ENCODE assay signal across 8 mouse cellular contexts in the genomic region with DNA sequence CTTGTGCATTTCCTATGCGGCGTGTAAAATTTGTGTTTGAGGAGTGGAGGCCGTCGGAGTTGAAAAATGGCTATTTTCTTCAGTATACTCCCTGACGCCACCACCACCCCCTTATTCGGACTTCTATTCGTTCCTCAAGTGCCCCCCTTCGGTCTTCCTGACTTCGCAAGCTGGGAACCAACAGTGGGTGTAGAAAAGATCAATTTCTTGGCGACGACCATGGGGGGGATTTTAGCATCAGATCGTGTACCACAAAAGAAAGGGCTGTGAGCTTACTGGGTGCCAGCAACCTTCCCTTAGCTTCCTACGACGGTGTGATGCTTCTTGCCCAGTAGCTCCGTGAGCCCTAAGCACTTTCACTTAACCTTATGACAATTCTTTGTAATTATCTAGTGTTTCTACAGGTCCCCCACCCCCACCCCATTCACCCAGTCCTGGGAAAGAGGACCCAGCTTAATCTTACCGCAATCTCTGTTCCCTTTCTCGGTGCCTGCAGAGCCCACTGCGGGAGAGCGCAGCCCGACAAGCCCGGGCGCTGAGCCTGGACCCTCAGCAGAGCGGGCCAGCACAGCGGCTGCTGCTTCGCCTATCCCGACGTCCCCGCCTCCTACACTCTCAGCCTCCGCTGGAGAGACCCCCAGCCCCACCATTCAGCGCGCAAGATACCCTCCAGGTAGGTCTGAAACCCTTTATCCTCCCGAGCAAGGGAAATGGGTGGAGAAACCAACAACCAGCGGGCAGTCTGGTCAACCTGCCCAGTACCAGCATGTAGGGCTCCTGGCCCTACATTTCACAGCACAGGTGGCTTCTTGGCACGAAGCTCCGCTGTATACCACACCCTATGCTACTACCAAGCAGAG. TPM values are rescaled to one million over a fixed set of nuclear protein-coding genes. Genes with fewer than 3 reads are reported as not detected.
DNase-seq lines count a peak whose midpoint lies in the region; ATAC-seq and TF ChIP-seq lines count a peak whose summit lies in the region.

No protein-coding gene starts in this region.

- ATAC-seq in hindbrain, embryonic 13.5 days (ENCODE audit: low FRiP score), result no peak

- H3K9ac ChIP-seq in hindbrain, embryonic 13.5 days, result peak overlapping the region; percentile 59

- H3K4me2 ChIP-seq in hindbrain, embryonic 13.5 days, result peak overlapping the region; percentile 96

- H3K36me3 ChIP-seq in hindbrain, embryonic 13.5 days, result no peaks in the 10 kb centered on the region

- TF ChIP-seq CTCF in layer of hippocampus, adult 2 months (conservative IDR thresholded peaks at IDR 0.05), result no peak

- H3K27ac ChIP-seq in layer of hippocampus, adult 2 months, result peak overlapping the region; percentile 100
- no peak overlapping the region for H3K27ac ChIP-seq in hindbrain, embryonic 13.5 days

- peak overlapping the region; percentile 88 for H3K4me3 ChIP-seq in layer of hippocampus, adult 2 months
- H3K4me3 ChIP-seq in hindbrain, embryonic 13.5 days, result peak overlapping the region; percentile 71

- 1% methylated on average over 35 of the region's 35 CpGs for WGBS in hindbrain, embryonic 13.5 days

- DNase-seq in layer of hippocampus, adult 2 months (ENCODE audit: low spot score in 2 of 2), result no peak
- DNase-seq in layer of hippocampus, postnatal 36 days, result no peak
- DNase-seq in cerebellum, postnatal 25 days, result peak; percentile 70 to 73
- peak; percentile 67 for DNase-seq in neural tube, embryonic 10.5 days (ENCODE audit: extremely low spot score, low spot score)
- no peak for DNase-seq in urinary bladder, postnatal 10 days (ENCODE audit: low spot score)
- no peak for DNase-seq in urinary bladder, postnatal 14 days (ENCODE audit: low spot score)
- no peak for DNase-seq in ovary, postnatal 10 days (ENCODE audit: low spot score)

- H3K27me3 ChIP-seq in hindbrain, embryonic 13.5 days, result peaks cover 76% of the 10 kb centered on the region

- H3K9me3 ChIP-seq in hindbrain, embryonic 13.5 days, result no peaks in the 10 kb centered on the region

- peaks cover 58% of the 10 kb centered on the region for H3K4me1 ChIP-seq in hindbrain, embryonic 13.5 days (replicated peaks)

RNA-seq across cellular contexts. Expression of gene Nr4a3, which starts 3.7 kb away (rescaled TPM):
- 10 to 100 TPM; 63.5 to 68.7 TPM for total RNA-seq in layer of hippocampus, adult 2 months (2021)
- total RNA-seq in layer of hippocampus, postnatal 36 days (2021), result 10 to 100 TPM; 61.9 to 74.0 TPM
- 1.8 and 2.4 TPM in 2 replicates for polyA plus RNA-seq in hindbrain, embryonic 13.5 days (2015; fragmentation: Nextera tagmentation; extraction: Ambion mirVana)

Comparison
In these comparisons a context has a peak if more than half of its experiments do, and no peak if none do; other contexts are left out.
1. DNase-seq: peak in cerebellum, postnatal 25 days (2 of 2) and neural tube, embryonic 10.5 days (single experiment); none in layer of hippocampus, adult 2 months (0 of 2), layer of hippocampus, postnatal 36 days (0 of 2), urinary bladder, postnatal 10 days (single experiment), urinary bladder, postnatal 14 days (single experiment) and ovary, postnatal 10 days (single experiment).